Mouse (Mus musculus) heart, embryonic 16.5 days (tissue): ENCODE data around the gene C1ra. TPM values are rescaled to one million over a fixed set of nuclear protein-coding genes. Genes with fewer than 3 reads are reported as not detected.

Source experiments
- polyA plus RNA-seq: library from polyadenylated mRNA; unstranded; fragments of >200 nt; fragmentation: Nextera tagmentation; extraction: Ambion mirVana; gene quantifications from 2 replicates; pipeline ENCODE4 v1.2.1, GENCODE M21; 2015

Gene C1ra
- polyA plus RNA-seq, 1 experiment from 2014 or later, result 2.4 TPM

Other genes with a start within 250 kb of the C1ra start
- gene Cd163, start 207.7 kb upstream of the C1ra start, polyA plus RNA-seq, result 0.30 and 0.50 TPM in 2 replicates
- 28.8 and 31.6 TPM in 2 replicates for gene Pex5, start 97.3 kb upstream of the C1ra start, polyA plus RNA-seq
- 0.87 TPM in 2 replicates for gene Clstn3, start 47.6 kb upstream of the C1ra start, polyA plus RNA-seq
- 0.34 and 0.42 TPM in 2 replicates for gene C1rl, start 19.3 kb upstream of the C1ra start, polyA plus RNA-seq
- gene C1s1, start 30.0 kb downstream of the C1ra start, polyA plus RNA-seq, result 2.2 and 3.7 TPM in 2 replicates
- gene C1rb, start 57.9 kb downstream of the C1ra start, polyA plus RNA-seq, result not detected in 2 replicates
- gene C1s2, start 123.7 kb downstream of the C1ra start, polyA plus RNA-seq, result 0.05 and 0.06 TPM in 2 replicates
- 50.1 and 54.2 TPM in 2 replicates for gene Lpcat3, start 150.6 kb downstream of the C1ra start, polyA plus RNA-seq
- gene Emg1, start 199.8 kb downstream of the C1ra start, polyA plus RNA-seq, result 125 and 133 TPM in 2 replicates
- gene Phb2, start 199.9 kb downstream of the C1ra start, polyA plus RNA-seq, result 347 and 355 TPM in 2 replicates
- 14.6 and 31.3 TPM in 2 replicates for gene Ptpn6, start 226.3 kb downstream of the C1ra start, polyA plus RNA-seq
- 429 and 447 TPM in 2 replicates for gene Grcc10, start 229.0 kb downstream of the C1ra start, polyA plus RNA-seq
- not detected in 2 replicates for gene Gm45234, start 243.6 kb downstream of the C1ra start, polyA plus RNA-seq
- gene Atn1, start 244.1 kb downstream of the C1ra start, polyA plus RNA-seq, result 9.4 and 10.4 TPM in 2 replicates